8 mouse cellular contexts compared by ENCODE assay signal in the genomic region with DNA sequence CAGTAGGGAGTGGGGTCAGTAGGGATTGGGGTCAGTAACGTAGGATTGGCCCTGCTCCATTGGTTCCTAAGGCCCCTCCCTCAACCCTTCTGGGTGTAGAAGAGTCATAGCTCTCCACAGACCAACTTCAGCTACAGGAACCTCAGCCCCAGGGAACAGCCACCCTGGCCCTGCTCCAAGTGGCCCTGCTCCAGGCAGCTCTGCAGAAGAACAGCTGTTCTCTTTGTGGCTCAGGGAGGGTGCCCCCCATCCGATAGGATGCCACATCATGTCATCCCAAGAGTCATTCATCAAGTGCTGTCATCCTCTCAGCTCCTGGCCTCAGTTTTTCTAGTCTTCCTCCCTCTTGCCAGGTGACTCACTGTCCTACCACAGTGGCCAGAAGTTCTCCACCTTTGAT. TPM values are rescaled to one million over a fixed set of nuclear protein-coding genes. Genes with fewer than 3 reads are reported as not detected.
DNase-seq lines count a peak whose midpoint lies in the region; ATAC-seq lines count a peak whose summit lies in the region.

No protein-coding gene starts in this region.

- no peak for ATAC-seq in embryonic facial prominence, embryonic 12.5 days (ENCODE audit: insufficient number of reproducible peaks, insufficient read depth, low FRiP score, low TSS enrichment)
- ATAC-seq in hindbrain, embryonic 14.5 days (ENCODE audit: low FRiP score): 0 out of 2 replicates have a peak, but pooled peaks have one; percentile 4

- peaks cover 56% of the 10 kb centered on the region for H3K36me3 ChIP-seq in embryonic facial prominence, embryonic 12.5 days
- H3K36me3 ChIP-seq in hindbrain, embryonic 14.5 days (replicated peaks; ENCODE audit: control insufficient read depth, insufficient read depth): peaks cover 50% of the 10 kb centered on the region

- H3K9me3 ChIP-seq in embryonic facial prominence, embryonic 12.5 days: no peaks in the 10 kb centered on the region
- H3K9me3 ChIP-seq in hindbrain, embryonic 14.5 days (ENCODE audit: control insufficient read depth, low read length): no peaks in the 10 kb centered on the region

- DNase-seq in kidney, adult 18-20 months: peak; percentile 25
- no peak for DNase-seq in kidney, adult 11 months
- peak; percentile 77 for DNase-seq in MN1 (ENCODE audit: low spot score)
- DNase-seq in hindbrain, embryonic 14.5 days (ENCODE audit: low spot score): peak; percentile 52
- DNase-seq in lung, postnatal 25 days (ENCODE audit: low spot score): peak; percentile 56
- no peak for DNase-seq in embryo, embryonic 10.5 days (ENCODE audit: low spot score)
- no peak for DNase-seq in left cerebral cortex, postnatal 36 days (ENCODE audit: low spot score in 2 of 2)

- 58% methylated on average over 2 of the region's 2 CpGs for WGBS in embryonic facial prominence, embryonic 12.5 days
- 13% methylated on average over 2 of the region's 2 CpGs for WGBS in hindbrain, embryonic 14.5 days

- peak overlapping the region; percentile 47 for H3K27ac ChIP-seq in embryonic facial prominence, embryonic 12.5 days
- H3K27ac ChIP-seq in hindbrain, embryonic 14.5 days: no peak overlapping the region

- no peaks in the 10 kb centered on the region for H3K27me3 ChIP-seq in embryonic facial prominence, embryonic 12.5 days
- H3K27me3 ChIP-seq in hindbrain, embryonic 14.5 days (ENCODE audit: control insufficient read depth, insufficient read depth, low read length): no peaks in the 10 kb centered on the region

- peak overlapping the region; percentile 86 for H3K4me2 ChIP-seq in embryonic facial prominence, embryonic 12.5 days (replicated peaks)
- no peak overlapping the region for H3K4me2 ChIP-seq in hindbrain, embryonic 14.5 days (replicated peaks)

- H3K4me3 ChIP-seq in embryonic facial prominence, embryonic 12.5 days: 0 out of 2 replicates have a peak overlapping the region, but pooled peaks have one; percentile 51
- no peak overlapping the region for H3K4me3 ChIP-seq in hindbrain, embryonic 14.5 days (replicated peaks; ENCODE audit: low read length)

- no peak overlapping the region for H3K9ac ChIP-seq in embryonic facial prominence, embryonic 12.5 days
- no peak overlapping the region for H3K9ac ChIP-seq in hindbrain, embryonic 14.5 days

- peaks cover 65% of the 10 kb centered on the region for H3K4me1 ChIP-seq in embryonic facial prominence, embryonic 12.5 days
- peaks cover 32% of the 10 kb centered on the region for H3K4me1 ChIP-seq in hindbrain, embryonic 14.5 days (replicated peaks; ENCODE audit: control insufficient read depth, insufficient read depth, low read length)

- intact Hi-C loops in left cerebral cortex, postnatal 36 days (cut with DNase I): no loop called here

RNA-seq across cellular contexts. Expression of a gene that starts 2.2 kb away (rescaled TPM):
- 231 and 256 TPM in 2 replicates for polyA plus RNA-seq in embryonic facial prominence, embryonic 12.5 days (2016; fragmentation: Nextera tagmentation; extraction: Ambion mirVana)
- 52.4 and 56.6 TPM in 2 replicates for polyA plus RNA-seq in hindbrain, embryonic 14.5 days (2014; fragmentation: Nextera tagmentation; extraction: Ambion mirVana)
- total RNA-seq in left cerebral cortex, postnatal 36 days (2021): 1 to 10 TPM; 2.6 to 3.3 TPM

RNA-seq across cellular contexts. Expression of a gene that starts 6.8 kb away (rescaled TPM):
- 101 and 102 TPM in 2 replicates for polyA plus RNA-seq in embryonic facial prominence, embryonic 12.5 days (2016; fragmentation: Nextera tagmentation; extraction: Ambion mirVana)
- polyA plus RNA-seq in hindbrain, embryonic 14.5 days (2014; fragmentation: Nextera tagmentation; extraction: Ambion mirVana): 57.9 and 61.6 TPM in 2 replicates
- total RNA-seq in left cerebral cortex, postnatal 36 days (2021): 10 to 100 TPM; 21.6 to 22.9 TPM

RNA-seq across cellular contexts. Expression of a gene that starts 17.5 kb away (rescaled TPM):
- polyA plus RNA-seq in embryonic facial prominence, embryonic 12.5 days (2016; fragmentation: Nextera tagmentation; extraction: Ambion mirVana): 35.2 and 36.7 TPM in 2 replicates
- polyA plus RNA-seq in hindbrain, embryonic 14.5 days (2014; fragmentation: Nextera tagmentation; extraction: Ambion mirVana): 26.5 and 37.4 TPM in 2 replicates
- total RNA-seq in left cerebral cortex, postnatal 36 days (2021): 10 to 100 TPM; 40.3 to 44.4 TPM

RNA-seq across cellular contexts. Expression of a gene that starts 33.5 kb away (rescaled TPM):
- 1.6 and 2.5 TPM in 2 replicates for polyA plus RNA-seq in embryonic facial prominence, embryonic 12.5 days (2016; fragmentation: Nextera tagmentation; extraction: Ambion mirVana)
- 8.4 and 9.8 TPM in 2 replicates for polyA plus RNA-seq in hindbrain, embryonic 14.5 days (2014; fragmentation: Nextera tagmentation; extraction: Ambion mirVana)
- 100 to 1,000 TPM; 274 to 345 TPM for total RNA-seq in left cerebral cortex, postnatal 36 days (2021)

Comparison
In these comparisons a context has a peak if more than half of its experiments do, and no peak if none do; other contexts are left out.
1. DNase-seq: peak in kidney, adult 18-20 months (single experiment), MN1 (single experiment), hindbrain, embryonic 14.5 days (single experiment) and lung, postnatal 25 days (single experiment); none in kidney, adult 11 months (single experiment), embryo, embryonic 10.5 days (single experiment) and left cerebral cortex, postnatal 36 days (0 of 2).